Mouse (Mus musculus) adrenal gland, adult 8-10 months (tissue): Measurements from ENCODE around the gene Phyhipl. TPM values are rescaled to one million over a fixed set of nuclear protein-coding genes. Genes with fewer than 3 reads are reported as not detected.
A peak's percentile ranks its signal among the peaks of the same experiment; 100 is the strongest.

Experiments used
- DNase-seq: peaks from one replicate; pipeline ENCODE4 v3.0.0; 2022
- total RNA-seq, 4 experiments: library from RNA; stranded (reverse); gene quantifications; 2 replicates each; pipeline ENCODE4 v1.2.4; 2022

Gene Phyhipl
- total RNA-seq: 1 to 10 TPM; 3.8 to 6.8 (median 5.8) TPM

DNA sequence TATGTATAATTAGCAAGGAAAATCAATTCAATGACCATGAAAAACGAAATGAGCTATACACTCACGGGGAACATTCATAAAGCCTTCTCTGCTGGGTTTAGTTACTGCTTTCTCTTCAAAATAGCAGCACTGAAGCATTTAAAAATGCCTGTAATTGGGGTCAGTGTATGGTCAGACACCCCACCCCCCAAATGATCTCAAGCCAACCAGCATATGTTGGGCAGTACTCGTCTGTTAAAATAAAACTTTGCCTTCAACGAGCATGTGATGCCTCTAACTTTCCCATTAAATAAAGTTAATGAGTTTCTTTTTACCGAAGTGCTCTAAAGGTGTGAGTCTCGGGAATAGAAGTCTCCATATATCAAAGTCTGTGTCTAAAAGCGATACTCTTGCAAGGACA, at the start of gene Phyhipl:
TSS of gene Phyhipl (minus strand) at position 138 of the 400 bp plus-strand sequence.
- DNase-seq: no peak

- no peak for DNase-seq
Measured at GRCm38 (mm10) chr10:70703211-70703610, 47.4 kb upstream of the Phyhipl start.

DNA sequence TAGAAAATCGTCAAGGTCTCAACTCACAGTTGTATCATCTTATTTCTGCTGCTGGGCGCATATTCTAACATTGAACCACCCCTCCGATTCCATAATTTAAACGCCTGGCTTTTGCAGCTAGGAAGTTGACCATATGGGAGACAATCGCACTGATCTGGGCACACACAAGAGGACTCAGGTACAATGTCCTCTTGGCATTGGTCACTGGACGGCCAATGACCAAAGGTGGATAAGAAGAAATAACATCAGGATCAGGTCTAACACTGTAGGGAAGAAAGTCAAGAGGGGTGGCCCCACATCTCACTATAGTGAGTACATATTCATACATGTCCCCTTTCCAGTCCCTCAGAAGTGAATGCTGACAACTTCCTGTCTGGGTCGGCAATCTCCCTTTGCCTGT, 43.8 kb upstream of the Phyhipl start:
- no peak for DNase-seq

DNA sequence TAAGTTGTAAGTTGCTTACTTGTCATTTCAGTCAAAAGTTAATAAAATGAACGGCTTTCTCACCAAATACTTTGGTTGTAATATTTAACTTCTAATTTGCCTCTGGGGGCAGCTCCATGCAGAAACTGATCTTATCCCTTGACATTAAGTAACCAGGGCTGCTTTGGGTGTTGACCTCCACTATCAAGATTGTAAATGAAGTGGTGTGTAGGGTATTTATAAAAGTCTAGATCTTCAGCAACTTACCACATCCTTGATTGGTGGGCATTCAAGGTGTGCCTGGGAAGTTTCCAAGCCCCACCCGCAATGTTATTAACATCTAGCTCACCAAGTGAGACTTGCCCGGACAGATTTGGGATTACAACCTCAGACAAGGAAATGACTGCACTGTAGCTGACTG, 42.2 kb upstream of the Phyhipl start:
- DNase-seq: no peak

DNA sequence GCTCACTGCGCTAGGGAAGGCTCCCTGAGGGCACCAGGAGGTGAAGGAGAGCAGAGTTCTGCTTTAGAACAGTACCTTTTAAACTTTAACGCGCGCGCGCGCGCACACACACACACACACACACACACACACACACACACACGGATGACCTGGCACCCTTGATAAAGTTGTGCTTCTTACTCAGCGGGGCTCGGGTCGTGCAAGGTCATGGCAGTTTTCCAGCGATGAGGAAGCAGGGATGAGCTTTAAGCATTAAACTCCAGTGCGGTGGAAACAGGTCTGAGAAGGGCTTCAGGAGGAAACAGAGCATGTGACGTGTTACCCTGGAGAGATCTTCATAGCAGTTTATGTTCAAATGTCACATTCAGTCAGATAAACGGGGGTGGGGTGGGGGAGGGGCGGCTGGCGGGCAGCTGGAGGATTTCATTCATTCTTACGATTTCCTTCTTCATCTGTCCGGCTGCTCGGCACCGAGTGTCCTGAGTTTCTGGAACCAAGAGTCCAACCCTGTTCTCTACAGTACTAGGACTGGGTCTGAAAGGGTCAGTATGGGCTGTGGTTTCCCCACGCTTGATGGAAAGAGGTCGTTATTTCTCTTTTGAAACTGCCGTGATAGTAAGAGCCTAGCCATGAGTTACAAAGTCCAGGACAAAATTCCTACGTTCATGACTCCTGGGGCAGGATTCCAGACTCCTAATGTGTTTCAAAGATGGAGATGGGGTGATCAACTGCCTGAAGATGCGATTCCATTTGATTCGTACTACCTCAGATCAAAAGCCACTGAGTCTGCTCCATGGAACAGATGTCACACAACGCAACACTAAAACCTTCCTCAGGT, 41.2 kb upstream of the Phyhipl start:
- DNase-seq: peak; percentile 24

DNA sequence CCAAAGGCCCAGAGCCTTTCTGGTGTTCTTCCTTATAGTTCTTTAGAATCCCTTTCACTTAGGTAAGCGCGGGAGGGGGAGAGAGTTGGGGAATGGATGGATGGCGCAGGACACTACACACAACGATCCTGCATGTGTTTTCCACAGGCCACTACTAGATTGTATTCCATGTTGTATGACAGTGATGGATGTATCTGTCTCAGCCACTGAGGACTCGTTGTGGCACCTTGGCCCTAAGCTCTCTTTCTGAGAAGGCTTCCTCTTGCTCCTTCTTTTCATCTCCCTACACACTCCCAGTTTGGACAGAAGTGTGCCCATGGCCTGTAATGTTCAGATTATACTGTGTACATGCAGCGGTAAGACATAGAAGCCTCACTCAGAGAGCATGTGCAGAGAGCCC, 33.6 kb upstream of the Phyhipl start:
- no peak for DNase-seq

- DNase-seq: no peak
Measured at GRCm38 (mm10) chr10:70688881-70689280, 33.1 kb upstream of the Phyhipl start.

- DNase-seq: no peak
Measured at GRCm38 (mm10) chr10:70686941-70687703, 31.4 kb upstream of the Phyhipl start.

DNA sequence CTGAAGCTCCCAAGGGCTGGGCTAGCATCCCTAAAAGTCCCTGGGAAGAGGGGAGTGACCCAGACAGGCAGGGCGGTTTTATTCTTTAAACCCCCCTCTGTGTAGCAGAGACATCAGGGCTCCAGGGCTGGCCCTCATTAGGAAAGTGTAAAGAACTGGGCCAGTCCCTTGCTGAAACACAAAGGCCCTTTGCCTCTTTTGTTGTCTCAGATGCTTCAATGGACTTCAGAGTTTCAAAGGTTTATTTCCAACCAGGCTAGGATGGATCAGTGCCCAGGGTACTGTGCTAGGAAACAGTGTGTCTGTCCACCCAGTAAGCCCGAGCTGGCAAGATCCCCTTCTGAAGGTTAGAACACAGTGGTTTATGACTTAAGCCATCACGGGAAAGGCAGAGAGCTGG, 30.7 kb upstream of the Phyhipl start:
- DNase-seq: no peak

GRCm38 (mm10) chr10:70683508-70683907, 27.7 kb upstream of the Phyhipl start:
- no peak for DNase-seq

- no peak for DNase-seq
Measured at GRCm38 (mm10) chr10:70677946-70678345, 22.2 kb upstream of the Phyhipl start.

DNA sequence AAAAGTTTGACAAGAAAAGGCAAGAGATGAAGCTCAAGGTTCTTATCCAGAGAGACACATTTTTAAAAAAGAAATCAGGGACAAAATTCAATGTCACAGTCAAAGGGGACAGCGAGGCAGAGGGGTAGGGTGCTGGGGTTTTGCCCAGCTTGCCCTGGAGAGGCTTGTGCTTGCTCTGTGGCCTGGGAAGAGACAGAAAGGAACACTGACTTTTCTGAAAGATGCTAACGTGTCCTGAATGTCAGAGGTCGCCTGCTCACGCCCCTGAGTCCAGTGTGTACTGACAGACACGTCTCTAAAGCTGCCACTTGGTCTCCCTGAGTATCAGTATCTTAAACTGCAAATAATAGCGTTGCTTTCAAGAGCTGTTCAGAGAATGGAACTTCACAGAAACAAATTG, 507 bp upstream of the Phyhipl start:
- no peak for DNase-seq

GRCm38 (mm10) chr10:70654655-70655054, 1.1 kb downstream of the Phyhipl start:
- DNase-seq: no peak

- DNase-seq: no peak
Measured at GRCm38 (mm10) chr10:70654139-70654538, 1.6 kb downstream of the Phyhipl start.

DNA sequence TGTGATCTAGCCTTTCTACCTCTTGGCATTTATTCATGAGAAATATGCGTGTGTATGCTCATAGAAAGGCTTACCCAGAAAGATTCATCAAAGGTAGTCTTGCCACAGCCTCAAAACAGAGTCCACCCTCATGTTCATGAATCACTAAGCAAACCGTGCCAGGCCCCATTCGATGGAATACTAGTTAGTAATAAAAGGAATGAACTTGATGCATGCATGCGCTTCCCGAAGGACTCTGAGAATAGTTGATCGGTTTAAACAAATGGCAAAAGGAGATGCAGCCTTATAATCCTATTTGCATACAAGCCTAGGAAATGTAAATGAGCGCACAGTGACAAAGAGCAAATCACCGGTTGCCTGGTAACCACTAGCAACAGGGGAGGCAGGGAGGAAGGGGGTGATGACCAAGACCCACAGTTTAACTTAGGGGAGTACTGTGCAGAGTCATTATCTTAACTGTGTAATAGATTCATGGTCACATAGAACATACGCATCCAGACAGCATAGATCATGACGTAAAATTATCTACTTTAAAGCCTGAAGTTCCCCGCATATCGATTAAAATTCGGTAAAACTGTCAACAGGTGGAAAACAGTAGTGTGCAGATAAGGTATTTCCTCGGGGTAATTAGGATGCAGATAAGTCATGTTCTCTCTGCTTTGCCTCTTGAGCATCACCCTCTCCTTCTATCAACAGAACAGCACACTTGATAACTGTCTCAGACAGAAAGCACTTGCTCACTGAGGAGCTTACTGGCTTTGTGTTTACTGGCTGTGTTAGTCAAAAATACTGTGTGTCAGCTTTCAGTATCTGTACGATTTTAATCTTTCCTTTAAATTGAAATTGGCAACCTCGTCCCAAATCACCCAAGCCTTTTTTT, 3.8 kb downstream of the Phyhipl start:
- no peak for DNase-seq

- no peak for DNase-seq
Measured at GRCm38 (mm10) chr10:70648831-70649230, 6.9 kb downstream of the Phyhipl start.

DNA sequence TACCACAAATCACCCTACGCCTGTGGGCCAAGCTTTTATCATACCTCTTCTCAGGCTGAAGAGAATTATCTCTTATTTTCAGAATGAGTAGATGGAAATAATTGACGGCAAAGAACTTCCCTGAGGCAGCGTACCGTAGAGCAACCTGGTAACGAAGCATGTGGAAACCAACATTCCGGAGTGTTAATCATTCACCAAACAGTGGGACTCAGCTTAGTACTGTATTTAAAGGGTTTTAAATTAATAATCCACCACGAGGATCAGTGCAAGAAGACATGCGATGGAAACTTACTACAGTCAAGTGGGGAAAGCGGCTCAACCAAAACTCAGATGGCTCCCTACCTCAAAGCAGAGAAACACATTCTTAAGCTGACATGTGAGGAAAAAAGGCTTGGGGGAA, 12.6 kb downstream of the Phyhipl start:
- no peak for DNase-seq

GRCm38 (mm10) chr10:70640896-70641596, 14.7 kb downstream of the Phyhipl start:
- no peak for DNase-seq

GRCm38 (mm10) chr10:70640075-70640737, 15.6 kb downstream of the Phyhipl start:
- no peak for DNase-seq

GRCm38 (mm10) chr10:70637640-70638328, 18.0 kb downstream of the Phyhipl start:
- DNase-seq: no peak

- DNase-seq: no peak
Measured at GRCm38 (mm10) chr10:70635261-70635660, 20.5 kb downstream of the Phyhipl start.
